Mouse (Mus musculus) kidney, adult 2 months (tissue): ENCODE measurements around the gene Serpina3a.

Experiments
- CTCF ChIP-seq: fragments of 200-500 bp; conservative IDR thresholded peaks from 2 replicates; pipeline ENCODE4 v1.5.1; 2011; ENCODE audit warnings: low read depth, mild to moderate bottlenecking, control low read depth, low read length, moderate library complexity, mixed read lengths; ENCODE audit not compliant: insufficient read depth, insufficient read length
- POLR2A ChIP-seq: fragments of 200-500 bp; IDR thresholded peaks from one replicate; pipeline ENCODE4 v1.6.1; 2011; ENCODE audit warnings: low read depth, low read length, control low read depth

GRCm38 (mm10) chr12:104153656-104154055, 41.1 kb downstream of the Serpina3a start, which contains the start of gene Serpina3c:
- no peak for TF ChIP-seq CTCF
- no peak for TF ChIP-seq POLR2A
